Mouse (Mus musculus) monocyte, adult 2 months (primary cell): ENCODE measurements around the gene Hoxd10.

Experiments used
- DNase-seq, 2 experiments: peaks; one replicate each; pipeline ENCODE4 v3.0.0; 2022; ENCODE audit warnings: low spot score in 2 of 2, low read depth in 1 of 2

Hoxd10 gene

DNA sequence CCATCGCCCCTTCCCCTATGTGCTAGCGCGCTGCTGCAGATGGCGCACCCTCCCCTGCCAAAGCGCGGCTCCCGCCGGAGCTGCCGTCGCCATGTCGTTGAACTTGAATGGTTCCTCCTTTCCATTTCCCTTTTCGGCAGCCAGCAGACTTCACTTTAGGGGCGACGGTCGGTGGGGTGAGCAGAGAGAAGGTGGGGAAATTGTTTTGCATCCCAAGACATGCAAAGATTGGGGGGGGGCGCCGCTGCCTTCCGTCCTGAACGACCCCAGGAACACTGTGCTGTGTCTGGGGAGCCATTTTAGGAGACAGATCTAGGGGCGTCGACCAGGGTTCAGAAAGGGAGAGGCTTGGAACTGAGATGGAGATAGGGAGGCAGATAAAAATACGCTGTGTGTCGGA is 11.7 kb upstream of the Hoxd10 start:
- no peak for DNase-seq

DNA sequence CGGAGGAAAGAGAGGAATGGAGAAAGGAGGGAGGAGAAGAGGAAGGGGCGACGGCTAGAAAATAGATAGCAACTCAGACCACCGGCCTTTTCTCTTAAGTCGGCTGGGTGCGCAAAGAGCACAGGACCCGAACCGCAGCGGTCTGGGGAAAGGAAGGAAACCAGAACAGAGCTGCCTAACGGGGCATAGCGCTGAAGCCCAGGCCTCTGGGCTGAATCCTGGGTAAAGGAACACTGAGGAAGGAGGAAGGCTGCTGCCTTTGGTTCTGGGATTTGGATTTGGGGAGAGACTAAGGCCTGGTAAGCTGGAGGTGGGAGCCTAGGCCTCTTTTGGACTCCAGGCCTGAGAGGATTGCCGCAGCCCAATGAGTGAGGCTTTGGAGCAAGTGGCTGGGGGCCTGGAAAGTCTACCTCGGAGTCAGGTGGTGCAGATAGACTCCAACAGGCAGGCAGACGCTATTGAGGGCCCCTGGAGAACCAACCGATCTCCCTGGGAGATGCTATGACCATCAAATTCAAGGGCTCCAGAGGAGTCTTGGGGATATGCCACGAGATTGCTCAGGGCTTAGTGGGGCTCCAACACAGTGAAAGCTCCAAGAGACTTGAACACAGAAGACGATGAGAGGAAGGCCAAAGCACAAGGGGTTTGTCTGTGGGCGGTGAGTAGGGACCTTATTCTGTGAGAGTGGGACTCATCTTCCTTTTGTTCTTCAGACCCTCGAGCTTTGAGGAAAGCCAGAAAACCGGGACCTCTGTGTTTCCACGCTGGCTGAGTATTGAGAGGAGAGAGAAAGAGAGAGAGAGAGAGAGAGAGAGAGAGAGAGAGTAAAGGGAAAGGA is 10.9 kb upstream of the Hoxd10 start:
- DNase-seq = no peak

DNA sequence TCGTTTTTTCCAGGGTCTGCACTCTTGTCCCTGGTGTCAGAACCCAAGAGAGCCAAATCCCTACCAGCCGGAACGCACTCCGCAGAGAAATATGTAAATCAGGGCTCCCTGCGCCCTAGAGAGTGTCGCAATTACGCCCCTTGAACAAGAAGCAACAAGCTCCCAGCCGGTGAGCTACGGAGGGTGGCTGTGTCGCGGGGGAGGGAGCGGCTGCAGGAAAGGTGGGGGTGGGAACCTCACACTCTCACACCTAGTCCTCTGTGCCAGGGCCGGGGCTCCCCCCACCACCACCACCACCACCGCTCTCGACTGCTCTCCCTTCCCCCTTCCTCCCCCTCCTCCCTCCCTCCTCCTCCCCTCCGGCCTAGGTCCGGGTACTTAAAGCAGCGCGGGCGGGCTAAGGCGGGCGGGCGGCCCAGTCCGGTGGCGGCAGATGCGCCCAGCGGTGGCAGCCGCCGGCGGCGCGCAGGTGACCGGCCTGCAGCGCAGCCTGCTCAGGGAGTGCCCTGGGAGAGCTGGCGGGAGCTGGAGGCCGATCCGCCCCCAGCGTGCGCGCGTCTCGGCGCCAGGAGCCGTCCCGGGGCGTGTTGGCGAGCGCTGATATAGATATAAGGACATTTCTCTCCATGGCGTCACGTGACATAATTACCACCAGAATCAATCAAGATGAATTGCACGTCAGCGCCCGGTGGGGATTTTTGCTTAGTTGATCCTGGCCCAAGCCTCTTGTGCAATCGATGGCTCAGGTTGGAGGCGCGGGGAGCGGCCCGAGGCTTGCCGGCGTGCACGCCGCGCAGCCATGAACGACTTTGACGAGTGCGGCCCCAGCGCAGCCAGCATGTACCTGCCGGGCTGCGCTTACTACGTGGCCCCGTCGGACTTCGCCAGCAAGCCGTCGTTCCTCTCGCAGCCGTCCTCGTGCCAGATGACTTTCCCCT is 9.9 kb upstream of the Hoxd10 start:
- no peak for DNase-seq

DNA sequence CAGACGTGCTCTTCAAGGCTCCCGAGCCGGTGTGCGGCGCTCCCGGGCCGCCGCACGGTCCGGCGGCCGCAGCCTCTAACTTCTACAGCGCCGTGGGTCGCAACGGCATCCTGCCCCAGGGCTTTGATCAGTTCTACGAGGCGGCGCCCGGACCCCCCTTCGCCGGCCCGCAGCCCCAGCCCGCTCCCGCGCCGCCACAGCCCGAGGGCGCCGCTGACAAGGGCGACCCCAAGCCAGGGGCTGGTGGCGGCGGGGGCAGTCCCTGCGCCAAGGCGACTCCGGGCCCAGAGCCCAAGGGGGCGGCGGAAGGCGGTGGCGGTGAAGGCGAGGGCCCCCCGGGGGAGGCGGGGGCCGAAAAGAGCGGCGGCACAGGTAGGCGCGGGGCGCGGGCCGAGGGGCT is 8.9 kb upstream of the Hoxd10 start:
- no peak for DNase-seq

DNA sequence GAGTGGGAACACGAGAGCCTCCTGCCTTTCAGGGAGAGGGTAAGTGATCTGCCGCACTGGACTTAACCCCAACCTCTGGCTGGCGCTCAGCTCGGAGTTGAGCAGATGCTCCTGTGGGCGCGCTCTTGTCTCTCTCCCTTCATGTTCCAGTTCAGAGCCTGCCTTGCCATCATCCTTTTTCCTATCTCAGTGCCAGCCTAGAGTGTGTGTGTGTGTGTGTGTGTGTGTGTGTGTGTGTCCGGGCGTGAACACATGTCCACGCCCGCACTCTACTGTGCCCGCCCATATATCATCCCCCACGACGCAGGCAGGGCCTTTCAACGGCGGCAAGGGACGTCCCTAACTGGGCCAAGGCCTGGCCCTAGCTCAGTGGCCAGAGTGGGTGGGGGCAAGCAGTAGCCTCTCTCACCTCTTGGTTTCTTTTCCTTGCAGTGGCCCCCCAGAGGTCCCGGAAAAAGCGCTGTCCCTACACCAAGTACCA is 8.2 kb upstream of the Hoxd10 start:
- DNase-seq = no peak

DNA sequence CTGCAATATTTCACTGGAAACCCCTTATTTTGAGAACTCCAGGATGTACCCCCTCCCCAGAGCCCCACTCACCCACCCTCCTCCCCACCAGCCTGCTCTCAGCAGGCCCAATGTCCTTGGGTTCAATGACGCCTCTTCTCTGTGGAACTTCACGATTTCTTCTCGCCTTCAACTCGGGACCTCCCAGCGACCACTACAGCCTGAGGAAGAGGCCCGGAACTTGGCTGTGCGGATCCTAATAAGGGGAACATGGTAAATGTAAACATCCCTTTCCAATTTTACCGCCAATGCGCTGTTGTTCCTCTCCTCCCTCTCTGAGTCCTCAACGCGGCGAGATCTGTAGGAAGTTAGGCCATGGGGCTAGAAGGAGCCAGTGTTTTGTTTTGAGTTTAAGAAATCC is 7.6 kb upstream of the Hoxd10 start:
- no peak for DNase-seq

DNA sequence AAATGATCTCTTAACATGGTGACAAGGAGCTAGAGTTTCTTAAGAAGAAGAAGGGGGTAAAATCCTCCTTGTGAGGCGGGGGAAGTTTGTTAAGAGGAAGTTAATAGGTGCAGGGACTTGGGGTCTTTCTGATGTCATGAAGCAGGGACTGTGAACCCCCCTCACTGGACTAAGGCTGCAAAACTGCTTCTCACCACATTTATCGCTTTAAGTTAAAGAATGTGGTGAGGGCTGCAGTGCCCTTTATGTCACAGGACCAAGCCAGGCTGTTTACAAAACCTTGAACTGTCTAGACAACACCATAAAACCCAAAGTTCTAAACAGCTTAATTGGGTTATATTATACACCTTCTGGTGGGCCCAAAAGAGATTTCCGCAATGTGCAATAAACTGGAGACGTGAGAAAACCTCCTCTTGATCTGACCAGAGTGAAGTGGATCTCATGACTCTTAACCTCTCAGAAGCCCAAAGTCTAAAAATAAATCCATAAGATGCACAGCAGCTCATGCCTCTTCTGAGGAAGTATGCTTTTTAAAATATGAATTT is 6.6 kb upstream of the Hoxd10 start:
- no peak for DNase-seq

DNA sequence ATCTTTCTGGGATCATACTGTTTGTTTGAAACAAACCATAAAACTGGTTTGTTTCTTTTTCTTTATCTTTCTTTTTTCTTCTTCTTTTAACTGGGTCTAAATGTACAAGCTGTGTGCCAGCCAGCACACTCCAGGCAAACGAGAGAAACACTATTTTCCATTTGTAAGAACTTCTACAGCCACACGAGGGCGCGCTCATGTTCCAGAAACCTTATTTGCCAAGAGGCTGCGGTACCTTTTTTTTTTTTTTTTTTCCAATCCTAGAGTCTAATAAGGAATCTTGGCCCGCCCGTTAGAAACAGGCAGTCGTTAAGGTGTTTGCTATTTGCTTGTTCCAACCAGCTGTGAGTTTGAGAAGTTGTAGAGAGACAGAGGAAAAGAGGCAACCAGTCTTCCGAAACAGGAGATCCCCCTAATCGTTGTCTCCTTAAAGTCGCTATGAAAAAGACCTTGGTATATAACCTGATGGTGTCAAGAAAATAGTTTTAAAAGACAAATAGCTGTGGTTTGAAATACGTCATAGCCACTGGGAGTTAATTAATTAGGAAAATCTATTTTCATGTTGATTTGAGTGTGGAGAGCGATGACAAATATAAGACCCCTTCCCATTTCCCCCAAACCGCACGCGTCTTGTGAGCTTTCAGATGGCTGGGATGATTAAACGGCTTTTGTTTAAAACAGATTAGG is 5.3 kb upstream of the Hoxd10 start:
- DNase-seq = no peak

DNA sequence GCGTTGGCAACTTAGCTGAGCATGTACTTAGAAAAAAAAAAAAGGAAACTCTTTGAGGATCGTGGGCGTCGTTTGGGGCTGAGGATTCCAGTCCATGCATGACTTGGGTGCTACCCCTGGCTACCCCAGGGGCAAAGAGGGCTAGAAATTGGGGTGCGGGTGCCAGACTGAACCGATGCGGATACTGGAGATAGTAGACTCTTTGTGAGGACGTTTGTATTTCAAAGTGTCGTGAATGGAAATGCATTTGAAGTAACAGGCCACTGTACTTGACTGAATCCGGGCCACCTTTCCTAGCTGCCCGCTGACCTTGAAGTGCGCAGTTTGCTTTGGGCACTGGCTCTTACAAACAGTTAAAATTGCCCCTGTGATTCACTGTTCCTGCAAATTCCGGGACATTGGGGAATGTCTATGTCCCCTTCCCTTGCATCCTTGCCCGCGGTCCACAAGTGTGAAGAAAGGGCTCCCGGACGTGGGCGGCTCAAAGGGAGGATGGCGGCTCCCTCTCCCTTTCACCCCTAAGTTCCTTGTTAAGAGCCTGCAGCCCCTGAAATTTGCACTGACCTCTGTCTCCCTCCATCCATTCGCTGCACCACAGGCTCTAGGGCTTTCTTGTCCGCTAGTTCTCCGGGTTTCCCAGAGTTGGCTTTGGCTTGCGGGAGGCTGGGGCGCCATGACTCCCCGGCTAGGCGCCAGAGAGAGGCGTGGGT is 4.6 kb upstream of the Hoxd10 start:
- DNase-seq = no peak

DNA sequence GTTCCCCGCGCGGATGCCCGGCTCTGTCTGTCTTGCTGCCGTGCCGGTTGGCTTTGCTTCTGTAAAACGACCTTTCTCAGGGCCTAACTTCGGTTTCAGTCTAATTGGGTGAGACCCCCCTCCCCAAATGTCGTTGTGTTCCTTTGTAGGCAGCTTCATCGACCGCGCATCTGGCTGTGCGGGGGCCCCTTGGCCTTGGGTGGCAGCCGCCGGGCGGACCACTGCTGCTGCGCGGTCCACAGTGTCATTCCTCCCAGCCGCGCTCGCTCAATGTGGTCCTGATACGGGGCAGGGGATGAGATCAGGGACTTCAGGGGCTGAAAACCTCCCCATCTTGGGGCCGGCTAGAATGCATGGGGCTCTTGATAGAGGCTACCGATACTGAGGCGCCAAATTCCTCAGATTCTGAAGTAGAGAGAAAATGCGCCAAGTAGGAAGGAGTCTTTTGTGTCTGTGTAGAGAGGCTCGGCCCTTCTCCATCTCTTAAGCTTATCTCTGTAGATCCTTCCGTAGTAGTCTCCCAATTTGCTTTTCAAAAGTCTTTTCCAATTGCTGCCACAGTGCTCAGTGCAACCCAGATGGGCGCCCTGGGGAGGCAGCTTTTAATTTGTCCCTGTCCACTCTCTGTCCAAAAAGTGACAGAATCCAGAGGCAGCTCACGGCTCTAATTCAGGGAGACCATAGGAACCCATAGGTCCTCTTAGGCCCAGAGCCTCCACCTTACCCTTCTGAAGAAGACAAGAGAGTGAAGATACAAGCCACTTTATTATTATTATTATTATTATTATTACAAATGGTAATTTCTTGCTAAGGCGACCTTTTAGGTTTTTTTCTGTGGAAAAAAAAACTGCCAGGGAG is 3.8 kb upstream of the Hoxd10 start:
- DNase-seq = no peak

DNA sequence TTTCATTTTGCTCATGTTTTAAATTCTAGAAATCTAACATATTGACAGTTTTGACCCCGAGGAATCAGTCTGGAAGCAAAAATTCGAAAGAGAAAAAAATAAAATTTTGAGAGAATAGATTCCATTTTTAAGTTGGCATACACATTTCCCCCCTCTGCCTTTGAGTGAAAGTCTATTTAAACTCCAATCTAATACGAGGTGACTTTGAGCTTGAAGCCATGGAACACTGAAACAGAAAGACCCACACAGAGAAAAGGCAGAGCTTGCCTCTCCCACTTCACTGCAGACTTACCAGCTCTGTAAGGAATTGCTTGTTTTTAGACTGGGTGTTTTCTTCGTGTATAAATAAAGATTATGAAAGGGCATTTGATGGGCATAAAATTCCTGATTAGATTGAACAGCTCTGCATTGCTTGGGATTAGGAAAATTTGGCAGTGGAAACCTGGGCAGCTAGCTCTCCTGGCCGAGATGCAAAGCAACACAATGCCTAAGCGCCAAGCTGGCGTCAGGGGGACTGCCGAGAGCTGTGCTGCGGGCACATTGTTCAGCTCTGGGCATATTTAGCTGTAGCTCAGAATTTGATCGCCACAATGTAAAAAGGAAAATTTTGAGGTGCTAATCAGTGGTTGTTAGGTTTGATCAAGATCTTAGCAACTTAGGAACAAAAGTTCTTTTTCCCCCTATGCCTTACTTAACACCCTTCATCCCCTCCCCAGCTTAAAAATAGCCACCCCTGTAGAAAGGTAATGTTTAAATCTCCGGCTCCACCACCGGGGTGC is 2.7 kb upstream of the Hoxd10 start:
- no peak for DNase-seq

DNA sequence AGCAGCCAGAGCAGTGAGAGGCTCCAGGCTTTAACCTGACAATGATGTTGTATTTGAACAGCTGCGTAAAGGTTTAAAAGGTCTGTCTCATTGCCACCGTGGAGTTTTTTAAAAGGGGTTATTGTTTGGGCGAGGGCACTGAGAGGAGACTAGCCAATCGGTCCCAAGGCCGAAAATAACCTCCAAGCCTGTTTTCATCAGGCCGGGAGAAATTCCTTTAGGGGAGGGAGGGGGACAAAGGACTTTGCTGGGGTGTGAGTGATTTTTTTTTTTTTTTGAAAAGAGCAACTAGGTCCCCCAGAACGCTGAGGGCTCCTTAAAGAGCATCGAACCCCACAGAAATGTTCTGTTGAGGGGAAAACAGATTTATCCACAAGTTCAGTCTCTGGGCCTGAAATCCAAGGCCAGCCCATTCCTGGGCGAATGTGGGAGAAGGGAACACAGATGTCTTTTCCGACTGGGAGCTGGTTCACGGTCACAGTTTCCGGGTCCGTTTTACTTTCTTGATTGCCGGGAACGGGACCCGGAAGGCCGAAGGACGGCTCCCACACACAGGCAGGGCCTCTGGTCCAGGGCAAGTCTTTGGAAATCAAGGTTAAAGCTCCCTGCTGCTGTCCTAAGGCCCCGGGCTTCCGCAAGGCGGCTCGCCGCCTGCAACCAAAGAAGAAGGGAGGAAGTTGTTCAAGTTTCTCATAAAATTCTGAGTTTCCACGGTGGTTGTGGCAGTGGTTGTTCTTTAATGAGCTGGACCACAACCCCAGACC is 2.0 kb upstream of the Hoxd10 start:
- DNase-seq = no peak

DNA sequence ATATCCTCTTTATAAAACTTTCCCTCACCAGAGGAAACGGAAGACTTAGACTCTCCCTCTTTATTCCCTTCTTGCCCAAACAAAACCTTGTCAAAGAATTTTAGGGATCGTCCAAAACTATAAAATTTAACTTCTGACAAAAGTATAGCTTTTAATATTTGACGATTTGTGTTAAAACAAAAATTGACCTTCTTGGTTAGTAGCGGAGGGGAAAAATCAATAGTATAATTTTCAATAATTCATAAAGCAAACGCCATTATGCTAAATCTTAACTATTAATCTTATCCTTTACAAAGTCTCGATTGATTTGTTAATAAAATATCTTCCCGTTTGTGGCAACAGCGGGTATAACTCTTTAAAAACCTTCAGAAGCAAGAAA is 1.4 kb upstream of the Hoxd10 start:
- DNase-seq = no peak

DNA sequence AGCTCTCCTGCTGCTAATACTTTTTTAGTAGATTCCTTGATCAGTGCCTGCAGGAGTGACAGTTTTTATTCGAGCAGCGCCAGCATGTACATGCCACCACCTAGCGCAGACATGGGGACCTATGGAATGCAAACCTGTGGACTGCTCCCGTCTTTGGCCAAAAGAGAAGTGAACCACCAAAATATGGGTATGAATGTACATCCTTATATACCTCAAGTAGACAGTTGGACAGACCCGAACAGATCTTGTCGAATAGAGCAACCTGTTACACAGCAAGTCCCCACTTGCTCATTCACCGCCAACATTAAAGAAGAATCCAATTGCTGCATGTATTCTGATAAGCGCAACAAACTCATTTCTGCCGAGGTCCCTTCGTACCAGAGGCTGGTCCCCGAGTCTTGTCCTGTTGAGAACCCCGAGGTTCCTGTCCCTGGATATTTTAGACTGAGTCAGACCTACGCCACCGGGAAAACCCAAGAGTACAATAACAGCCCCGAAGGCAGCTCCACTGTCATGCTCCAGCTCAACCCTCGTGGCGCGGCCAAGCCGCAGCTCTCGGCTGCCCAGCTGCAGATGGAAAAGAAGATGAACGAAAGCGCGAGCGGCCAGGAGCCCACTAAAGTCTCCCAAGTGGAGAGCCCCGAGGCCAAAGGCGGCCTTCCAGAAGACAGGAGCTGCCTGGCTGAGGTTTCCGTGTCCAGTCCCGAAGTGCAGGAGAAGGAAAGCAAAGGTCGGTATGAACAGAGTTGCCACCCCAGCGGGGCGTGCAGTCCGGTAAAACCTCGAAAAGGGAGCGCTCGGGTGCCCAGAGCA is 477 bp downstream of the Hoxd10 start:
- DNase-seq = no peak

DNA sequence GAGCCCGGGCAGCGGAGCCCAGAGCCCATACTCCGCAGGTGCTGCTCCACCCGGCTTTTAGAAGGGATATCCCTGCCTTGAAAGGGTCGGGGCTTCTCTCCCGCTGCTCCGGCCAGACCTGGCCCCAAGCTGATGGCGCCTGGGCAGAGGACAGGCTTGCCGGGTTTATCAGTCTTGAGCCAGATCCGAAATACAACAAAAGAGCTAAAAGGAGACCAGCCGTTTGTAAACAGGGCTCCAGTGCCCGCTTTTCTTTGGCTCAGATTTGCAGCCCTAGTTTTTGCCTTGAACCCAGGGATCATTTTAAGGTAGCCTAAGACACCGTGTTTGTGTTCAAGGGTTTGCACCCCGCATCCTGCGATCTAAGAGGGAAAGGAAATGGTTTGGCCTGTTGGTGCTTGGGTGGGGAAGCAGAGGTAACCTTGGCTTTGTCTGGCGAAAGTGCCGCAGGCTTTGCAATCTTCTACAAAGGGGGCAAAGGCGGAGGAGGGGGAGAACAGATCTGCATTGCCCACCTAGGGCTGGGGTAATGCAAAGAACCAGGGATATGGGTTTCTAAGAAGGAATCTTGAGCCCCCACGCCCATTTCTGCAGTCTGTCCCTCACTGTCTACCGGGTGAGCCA is 1.2 kb downstream of the Hoxd10 start:
- no peak for DNase-seq

DNA sequence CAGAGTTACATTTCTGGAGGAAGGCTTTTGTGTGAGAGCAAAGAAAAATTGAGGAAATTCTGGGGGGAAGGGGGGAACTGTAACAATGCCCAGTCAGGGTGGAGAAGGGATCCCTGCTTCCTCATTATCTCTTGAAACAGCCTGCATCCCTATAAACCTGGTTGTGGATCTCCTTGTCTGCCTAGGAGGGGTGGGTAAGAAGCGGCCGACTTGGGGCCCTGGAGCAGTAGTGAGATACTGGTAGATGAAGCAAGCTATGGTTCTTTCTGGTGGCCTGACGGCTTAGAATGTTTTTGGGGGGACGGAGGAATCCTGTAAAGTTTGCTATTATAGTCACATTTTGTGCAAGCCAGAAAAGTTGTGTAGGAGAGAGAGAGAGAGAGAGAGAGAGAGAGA is 1.7 kb downstream of the Hoxd10 start:
- no peak for DNase-seq

DNA sequence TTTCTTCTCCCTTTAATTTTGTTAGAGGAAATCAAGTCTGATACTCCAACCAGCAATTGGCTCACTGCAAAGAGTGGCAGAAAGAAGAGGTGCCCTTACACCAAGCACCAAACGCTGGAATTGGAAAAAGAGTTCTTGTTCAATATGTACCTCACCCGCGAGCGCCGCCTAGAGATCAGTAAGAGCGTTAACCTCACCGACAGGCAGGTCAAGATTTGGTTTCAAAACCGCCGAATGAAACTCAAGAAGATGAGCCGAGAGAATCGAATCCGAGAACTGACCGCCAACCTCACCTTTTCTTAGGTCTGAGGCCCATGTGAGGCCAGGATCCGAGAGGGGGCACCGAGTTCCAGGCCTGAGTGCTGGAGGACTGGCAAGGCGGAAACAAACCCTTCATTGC is 2.3 kb downstream of the Hoxd10 start:
- DNase-seq = no peak
